Mouse (Mus musculus): Measurements from ENCODE around the gene Golga1.
"Not testable (repeated sequence)": the region's sequence is repeated elsewhere in the genome, so short reads cannot be mapped to it uniquely, and the experiment has no call there.

Gene Golga1

GRCm38 (mm10) chr2:39065400-39065987 is at the start of gene Golga1:
Gene Golga1, minus strand, starts transcription at chr2:39065541.
- peak; percentile 89 for DNase-seq

- no peak for DNase-seq
These were observed 48.8 kb upstream of the Golga1 start for GRCm38 (mm10) chr2:39114093-39114492.

- DNase-seq, result no peak
These were observed 45.2 kb upstream of the Golga1 start for GRCm38 (mm10) chr2:39110514-39110913.

GRCm38 (mm10) chr2:39109712-39110111 is 44.4 kb upstream of the Golga1 start:
- not testable (repeated sequence) for DNase-seq

- DNase-seq, result not testable (repeated sequence)
These were observed 34.6 kb upstream of the Golga1 start for GRCm38 (mm10) chr2:39099951-39100350.

GRCm38 (mm10) chr2:39097993-39098392 is 32.7 kb upstream of the Golga1 start:
- no peak for DNase-seq

GRCm38 (mm10) chr2:39091966-39092365 is 26.6 kb upstream of the Golga1 start:
- no peak for DNase-seq

- DNase-seq, result no peak
These were observed 17.4 kb upstream of the Golga1 start for GRCm38 (mm10) chr2:39082706-39083105.

GRCm38 (mm10) chr2:39070666-39071065 is 5.3 kb upstream of the Golga1 start:
- DNase-seq, result no peak

- no peak for DNase-seq
These were observed 3.8 kb upstream of the Golga1 start for GRCm38 (mm10) chr2:39069096-39069495.

- DNase-seq, result no peak
These were observed 498 bp downstream of the Golga1 start for GRCm38 (mm10) chr2:39064687-39065399.

- no peak for DNase-seq
These were observed 16.8 kb downstream of the Golga1 start for GRCm38 (mm10) chr2:39048515-39048914.

- DNase-seq, result no peak
These were observed 25.1 kb downstream of the Golga1 start for GRCm38 (mm10) chr2:39040215-39040614.

GRCm38 (mm10) chr2:39031611-39032010 is 33.7 kb downstream of the Golga1 start:
- DNase-seq, result no peak

GRCm38 (mm10) chr2:39020004-39020403 is 45.3 kb downstream of the Golga1 start:
- DNase-seq, result no peak

GRCm38 (mm10) chr2:39016581-39016980 is 48.8 kb downstream of the Golga1 start:
- DNase-seq, result no peak

- no peak for DNase-seq
These were observed 52.5 kb downstream of the Golga1 start for GRCm38 (mm10) chr2:39012768-39013279.

GRCm38 (mm10) chr2:39011971-39012370 is 53.4 kb downstream of the Golga1 start:
- no peak for DNase-seq

- no peak for DNase-seq
These were observed 54.1 kb downstream of the Golga1 start for GRCm38 (mm10) chr2:39011264-39011663.

GRCm38 (mm10) chr2:39010144-39010543 is 55.2 kb downstream of the Golga1 start:
- DNase-seq, result not testable (repeated sequence)

GRCm38 (mm10) chr2:39008954-39009365 is 56.4 kb downstream of the Golga1 start:
- no peak for DNase-seq

- DNase-seq, result no peak
These were observed 56.9 kb downstream of the Golga1 start for GRCm38 (mm10) chr2:39008350-39008851.

- DNase-seq, result peak; percentile 88
These were observed 57.5 kb downstream of the Golga1 start for GRCm38 (mm10) chr2:39007865-39008264.

GRCm38 (mm10) chr2:39006149-39006730 is 59.1 kb downstream of the Golga1 start:
- no peak for DNase-seq

Data from cerebellum, adult 11 months (tissue).